Mouse (Mus musculus) leukemia stem cell, adult 10-12 weeks (primary cell): Measurements from ENCODE around the gene Vps26b. TPM values are rescaled to one million over a fixed set of nuclear protein-coding genes. Genes with fewer than 3 reads are reported as not detected.

Experiments
- polyA plus RNA-seq: library from polyadenylated mRNA; stranded (reverse); fragments of >175 nt; gene quantifications from 2 replicates; pipeline ENCODE4 v1.2.3, GENCODE M21; 2012; ENCODE audit warnings: low replicate concordance

Gene Vps26b
- 33.8 and 38.3 TPM in 2 replicates for polyA plus RNA-seq

GRCm38 (mm10) chr9:27029828-27030762, at the start of gene Vps26b, which contains the start of gene Ncapd3:
TSS of gene Vps26b (minus strand) at chr9:27030065.
TSS of gene Ncapd3 (plus strand) at chr9:27030175.

GRCm38 (mm10) chr9:26999461-27000395, 30.1 kb downstream of the Vps26b start, which contains the start of the genes Acad8 and Thyn1:
TSS of gene Acad8 (minus strand) at chr9:26999566.
TSS of gene Thyn1 (plus strand) at chr9:26999710.

Other genes with a start within 250 kb of the Vps26b start
- gene Glb1l2, start 223.6 kb downstream of the Vps26b start, polyA plus RNA-seq = not detected in 2 replicates
- not detected in 2 replicates for gene Glb1l3, start 169.2 kb downstream of the Vps26b start, polyA plus RNA-seq
- gene Gm1110, start 107.0 kb downstream of the Vps26b start, polyA plus RNA-seq = 0.14 TPM in 1 of 2 replicates, not detected in the other
- gene Acad8, start 30.5 kb downstream of the Vps26b start, polyA plus RNA-seq = 0.25 and 0.46 TPM in 2 replicates
- 0.41 and 3.7 TPM in 2 replicates for gene Thyn1, start 30.4 kb downstream of the Vps26b start, polyA plus RNA-seq
- gene Ncapd3, start 110 bp upstream of the Vps26b start, polyA plus RNA-seq = 2.1 and 6.2 TPM in 2 replicates
- gene Jam3, start 125.4 kb upstream of the Vps26b start, polyA plus RNA-seq = 0.87 TPM in 1 of 2 replicates, not detected in the other